Mouse (Mus musculus): ENCODE data around the gene Capn12. TPM values are rescaled to one million over a fixed set of nuclear protein-coding genes. Genes with fewer than 3 reads are reported as not detected.
A peak's percentile ranks its signal among the peaks of the same experiment; 100 is the strongest.
"Not testable (repeated sequence)": the region's sequence is repeated elsewhere in the genome, so short reads cannot be mapped to it uniquely, and the experiment has no call there.

The Capn12 gene
- total RNA-seq, 2 experiments from 2014 or later: 0.15 TPM; not detected in 1

DNA sequence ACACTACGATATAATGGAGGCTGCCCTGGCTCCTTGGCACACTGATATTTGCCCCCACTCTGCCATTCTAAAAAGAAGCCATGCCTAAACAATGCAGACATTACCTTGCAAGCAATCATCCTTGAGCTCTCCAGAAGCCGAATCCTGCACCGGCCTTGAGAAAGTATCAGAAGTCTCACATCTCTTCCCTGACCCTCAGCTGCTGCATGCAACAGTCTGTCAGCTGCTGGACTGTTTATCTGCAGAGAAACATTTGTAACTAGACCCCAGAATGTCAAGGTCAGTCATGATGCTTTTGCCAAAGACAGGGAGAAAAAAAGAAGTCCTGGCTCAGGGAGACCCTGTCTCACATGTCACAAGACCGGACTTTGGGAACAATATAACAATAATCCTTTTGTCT lies 5.1 kb upstream of the Capn12 start:
- intact Hi-C loops (cut with DNase I): no loop called here
- no peak for DNase-seq

DNA sequence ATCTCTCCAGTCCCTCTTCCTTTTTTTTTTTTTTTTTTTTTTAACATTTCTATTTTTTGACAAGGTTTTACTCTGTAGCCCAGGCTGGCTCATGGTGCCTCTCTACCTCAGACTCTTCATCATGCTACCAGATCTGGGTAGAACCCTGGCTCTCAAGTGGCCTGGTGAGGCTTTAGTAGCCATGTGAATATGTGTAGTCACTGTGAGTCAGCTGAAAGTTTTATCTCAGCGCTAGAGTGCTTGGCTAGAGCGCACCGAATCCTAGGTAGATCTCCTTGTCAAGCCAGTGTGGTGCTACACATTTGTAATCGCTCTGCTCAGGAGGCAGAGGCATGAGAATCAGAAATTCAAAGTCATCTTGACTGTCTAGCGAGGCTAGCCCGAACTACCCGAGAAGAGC lies 4.1 kb upstream of the Capn12 start:
- intact Hi-C loops (cut with DNase I): no loop called here
- no peak for DNase-seq

DNA sequence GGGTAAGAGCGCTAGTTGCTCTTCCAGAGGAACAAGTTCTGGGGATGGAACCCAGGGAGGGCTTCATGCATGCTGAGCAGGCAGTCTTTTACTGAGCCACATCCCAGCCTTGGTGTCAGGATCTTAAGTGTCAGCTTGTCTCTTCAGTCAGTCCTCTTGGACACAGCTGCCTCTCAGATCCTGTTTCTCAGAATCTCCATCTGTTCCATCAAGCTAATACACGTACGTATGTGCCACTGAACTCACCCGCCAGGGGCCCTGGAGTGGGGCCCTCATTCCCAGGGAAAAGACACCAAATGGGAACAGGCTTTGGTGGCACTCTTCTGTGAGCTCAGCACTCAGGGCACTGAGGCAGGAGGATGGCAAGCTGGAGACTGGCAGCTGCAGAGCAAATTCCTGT lies 3.4 kb upstream of the Capn12 start:
- DNase-seq: no peak
- intact Hi-C loops (cut with DNase I): no loop called here

DNA sequence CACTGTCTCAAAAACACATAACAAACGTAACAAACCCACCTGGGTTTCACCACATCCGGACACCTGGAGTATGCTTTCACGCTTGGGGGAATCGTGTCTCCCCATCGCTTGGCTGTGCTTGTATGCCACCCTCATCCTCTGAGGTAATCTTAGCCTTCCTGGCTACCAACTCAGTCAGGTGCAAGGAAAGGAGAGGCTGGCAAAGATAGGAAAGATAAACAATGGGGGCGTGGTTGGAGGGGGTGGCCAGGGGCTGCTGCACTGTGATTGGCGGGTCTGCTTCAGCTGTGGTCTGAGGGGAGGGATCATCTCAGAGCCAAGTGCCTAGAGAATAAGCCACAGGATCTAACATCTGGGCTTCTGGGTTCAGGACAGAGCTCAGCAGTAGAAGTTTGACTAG lies 1.6 kb upstream of the Capn12 start:
- intact Hi-C loops (cut with DNase I): no loop called here
- DNase-seq: no peak

DNA sequence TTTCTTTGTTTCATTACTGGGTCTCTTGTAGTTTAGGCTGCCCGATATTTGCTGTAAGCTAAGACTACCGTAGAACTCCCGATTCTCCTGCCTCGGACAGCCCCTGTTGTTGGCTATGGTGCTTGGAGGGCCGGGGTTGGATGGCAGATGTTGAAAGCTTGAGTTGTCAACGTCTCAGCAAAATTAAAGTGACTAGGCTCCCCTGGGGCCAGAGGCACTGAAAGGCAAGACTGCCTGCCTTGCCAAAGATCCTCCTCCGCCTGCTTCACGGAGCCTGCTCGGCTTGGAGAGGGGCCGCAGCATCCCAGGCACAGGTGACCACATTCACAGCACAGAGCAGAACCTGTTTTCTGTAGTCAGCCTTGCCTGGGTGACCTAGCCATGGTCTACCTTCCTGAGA lies 668 bp upstream of the Capn12 start:
- DNase-seq: no peak
- intact Hi-C loops (cut with DNase I): no loop called here

DNA sequence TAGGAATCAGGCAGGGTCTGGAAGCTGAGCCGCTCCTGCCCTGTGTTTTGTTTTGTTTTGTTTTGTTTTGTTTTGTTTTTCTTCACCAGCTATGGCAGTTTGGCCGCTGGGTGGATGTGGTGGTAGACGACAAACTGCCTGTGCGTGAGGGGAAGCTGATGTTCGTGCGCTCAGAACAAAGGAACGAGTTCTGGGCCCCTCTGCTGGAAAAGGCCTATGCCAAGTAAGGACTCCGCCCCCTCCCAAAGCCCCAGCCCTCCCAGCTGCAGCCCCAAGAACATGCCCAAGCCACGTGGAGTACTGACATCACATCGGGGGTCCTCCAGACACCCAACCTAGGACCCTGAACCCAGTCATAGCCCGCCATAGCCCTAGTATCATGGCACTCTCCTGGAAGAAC lies 1.8 kb downstream of the Capn12 start:
- intact Hi-C loops (cut with DNase I): no loop called here
- no peak for DNase-seq

DNA sequence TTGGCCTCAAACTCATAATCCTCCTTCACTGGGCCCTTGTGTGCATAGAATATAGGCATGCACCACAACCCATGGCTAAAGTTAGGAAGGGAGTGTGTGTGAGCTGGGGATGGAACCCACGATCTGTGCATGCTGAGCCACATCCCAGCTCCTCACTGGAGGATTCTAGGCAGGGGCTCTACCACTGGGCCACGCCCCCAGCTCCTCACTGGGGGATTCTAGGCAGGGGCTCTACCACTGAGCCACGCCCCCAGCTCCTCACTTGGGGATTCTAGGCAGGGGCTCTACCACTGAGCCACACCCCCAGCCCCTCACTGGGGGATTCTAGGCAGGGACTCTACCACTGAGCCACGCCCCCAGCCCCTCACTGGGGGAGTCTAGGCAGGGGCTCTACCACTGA lies 2.5 kb downstream of the Capn12 start:
- intact Hi-C loops (cut with DNase I); DNase-seq: not testable (repeated sequence)

DNA sequence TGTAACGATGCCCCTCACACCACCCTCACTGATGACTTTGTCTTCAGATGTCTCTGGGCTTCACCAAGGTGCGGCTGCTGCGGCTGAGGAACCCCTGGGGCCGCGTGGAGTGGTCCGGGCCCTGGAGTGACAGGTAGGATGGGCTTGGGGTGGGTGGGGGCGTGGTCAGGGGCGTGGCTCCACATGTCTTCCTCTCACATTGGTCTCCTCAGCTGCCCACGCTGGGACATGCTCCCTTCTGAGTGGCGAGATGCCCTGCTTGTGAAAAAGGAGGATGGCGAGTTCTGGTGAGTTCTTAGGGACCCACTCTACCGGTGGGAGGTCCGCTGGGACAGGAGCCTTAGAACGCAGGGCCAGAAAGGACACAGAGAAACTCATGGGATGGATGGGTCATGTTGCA lies 5.3 kb downstream of the Capn12 start:
- intact Hi-C loops (cut with DNase I): no loop called here
- DNase-seq: no peak

DNA sequence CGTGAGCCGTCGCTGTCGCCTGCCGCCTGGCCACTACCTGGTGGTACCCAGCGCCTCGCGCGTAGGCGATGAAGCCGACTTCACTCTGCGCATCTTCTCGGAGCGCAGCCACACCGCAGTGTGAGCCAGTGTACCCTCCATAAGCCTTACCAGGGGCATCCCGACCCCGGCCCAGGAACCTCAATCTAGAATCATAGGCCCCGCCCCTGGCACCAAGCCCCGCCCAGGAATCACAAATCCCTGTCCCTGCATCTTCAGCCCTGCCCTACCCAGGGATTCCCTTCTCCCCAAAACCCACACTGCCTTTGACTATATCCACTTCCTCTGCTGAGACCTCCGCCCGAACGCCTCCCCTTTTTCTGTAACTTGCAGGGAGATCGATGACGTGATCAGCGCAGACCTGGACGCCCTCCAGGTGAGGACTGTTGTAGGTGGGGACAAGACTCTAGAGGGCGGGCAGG lies 7.5 kb downstream of the Capn12 start:
- intact Hi-C loops (cut with DNase I): no loop called here
- DNase-seq: no peak

DNA sequence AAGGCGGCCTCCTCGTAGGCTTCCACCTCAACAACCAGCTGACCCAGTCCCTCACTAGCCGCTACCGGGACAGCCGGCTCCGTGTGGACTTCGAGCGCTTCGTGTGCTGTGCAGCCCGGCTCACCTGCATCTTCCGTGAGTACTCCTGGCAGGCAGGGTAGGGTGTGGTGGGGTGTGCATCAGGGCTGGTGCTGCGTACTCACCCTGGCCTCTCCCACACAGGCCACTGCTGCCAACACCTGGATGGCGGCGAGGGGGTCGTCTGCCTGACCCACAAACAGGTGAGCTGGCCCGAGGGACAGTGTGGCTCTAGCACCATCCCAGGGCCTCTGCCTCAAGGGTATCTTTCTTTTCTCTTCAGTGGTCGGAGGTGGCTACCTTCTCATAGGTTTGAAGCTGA lies 11.4 kb downstream of the Capn12 start:
- intact Hi-C loops (cut with DNase I): no loop called here
- no peak for DNase-seq

DNA sequence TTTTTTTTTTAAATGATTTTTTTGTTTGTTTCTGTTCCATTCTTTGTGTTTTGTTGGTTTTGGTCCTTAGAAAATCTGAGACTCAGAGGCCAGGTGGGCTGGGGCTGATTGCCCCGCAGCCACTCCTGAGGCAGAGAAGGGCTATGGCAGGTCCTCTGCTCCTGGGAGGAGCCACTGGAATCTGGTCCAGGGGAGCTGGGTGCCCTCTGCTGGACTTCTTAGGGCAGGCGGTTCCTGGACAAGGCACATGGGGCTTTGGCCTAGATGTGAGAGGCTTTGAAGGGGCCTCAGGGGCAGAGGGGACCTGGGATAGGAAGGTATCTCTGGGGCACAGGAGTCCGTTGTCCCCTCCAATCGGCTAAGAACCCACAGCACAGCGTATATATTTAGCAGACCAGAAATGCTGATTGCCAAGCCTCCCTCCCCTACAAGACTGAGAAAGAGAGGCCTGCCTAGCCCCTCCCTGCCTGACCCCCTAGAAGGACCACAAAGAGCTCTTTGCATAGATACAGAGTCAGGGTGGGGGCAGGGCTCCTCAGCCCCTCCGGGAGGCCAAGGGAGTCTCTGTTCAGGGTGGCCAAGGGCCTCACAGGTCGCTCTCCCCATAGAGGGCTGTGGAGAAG lies 12.5 kb downstream of the Capn12 start:
- intact Hi-C loops (cut with DNase I): no loop called here
- DNase-seq: no peak

DNA sequence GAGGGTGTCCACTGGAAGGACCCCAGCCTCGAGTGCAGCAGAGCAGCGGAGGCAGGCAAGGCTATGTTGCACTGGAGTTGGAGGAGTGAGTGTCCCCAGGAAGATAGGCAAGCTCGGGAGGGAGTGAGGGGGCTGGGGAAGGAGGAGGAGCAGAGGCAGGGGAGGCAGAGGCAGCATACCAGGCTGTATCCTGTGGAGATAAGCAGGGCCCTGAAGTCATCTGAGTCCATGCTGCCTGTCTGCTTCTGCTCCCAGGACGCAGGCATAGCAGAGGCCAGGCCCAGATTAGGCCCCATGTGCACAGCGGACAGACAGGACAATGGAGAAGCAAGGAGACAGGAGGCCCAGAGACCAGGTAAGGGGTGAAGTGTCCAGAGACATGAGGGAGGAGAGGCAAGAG lies 13.7 kb downstream of the Capn12 start:
- intact Hi-C loops (cut with DNase I): no loop called here

DNA sequence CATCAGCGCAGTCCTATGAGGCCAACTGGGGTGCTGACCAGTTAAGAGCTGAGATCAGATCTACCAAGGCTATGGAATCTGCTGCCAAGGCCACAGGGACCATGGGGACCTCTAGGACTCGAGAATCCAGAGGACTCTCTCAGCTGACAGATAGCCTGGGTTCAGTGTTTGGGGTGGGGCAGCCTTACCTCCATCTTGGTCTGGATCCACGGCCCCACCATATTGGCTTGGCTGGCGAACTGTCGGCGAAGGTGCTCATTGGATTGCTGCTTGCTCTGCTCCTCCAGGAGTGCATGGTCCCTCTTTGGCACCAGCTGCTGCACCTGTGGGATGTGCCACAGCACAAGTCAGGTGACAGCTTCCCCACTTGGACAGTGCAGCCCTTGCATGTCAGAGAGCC lies 16.4 kb downstream of the Capn12 start:
- DNase-seq: no peak
- intact Hi-C loops (cut with DNase I): no loop called here

More for the DNA sequence above, 13.7 kb downstream of the Capn12 start:
- DNase-seq: no peak

DNA sequence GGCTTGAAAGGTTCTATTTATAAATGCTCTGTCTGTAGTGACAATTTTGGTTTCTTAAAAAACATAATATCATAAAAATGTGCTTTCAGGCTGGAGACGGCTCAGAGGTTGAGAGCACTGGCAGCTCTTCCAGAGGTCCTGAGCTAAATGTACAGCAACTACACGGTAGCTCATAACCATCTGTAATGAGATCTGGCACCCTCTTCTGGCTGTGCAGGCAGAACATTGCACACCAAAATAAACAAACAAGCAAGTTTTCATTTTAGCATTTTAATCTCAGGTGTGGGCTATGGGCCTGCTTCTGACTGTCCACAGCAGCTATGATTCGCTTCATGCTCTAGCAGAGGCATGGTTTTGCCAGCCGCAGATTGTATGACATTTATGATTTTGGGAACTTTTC lies 18.8 kb downstream of the Capn12 start:
- intact Hi-C loops (cut with DNase I): no loop called here

DNA sequence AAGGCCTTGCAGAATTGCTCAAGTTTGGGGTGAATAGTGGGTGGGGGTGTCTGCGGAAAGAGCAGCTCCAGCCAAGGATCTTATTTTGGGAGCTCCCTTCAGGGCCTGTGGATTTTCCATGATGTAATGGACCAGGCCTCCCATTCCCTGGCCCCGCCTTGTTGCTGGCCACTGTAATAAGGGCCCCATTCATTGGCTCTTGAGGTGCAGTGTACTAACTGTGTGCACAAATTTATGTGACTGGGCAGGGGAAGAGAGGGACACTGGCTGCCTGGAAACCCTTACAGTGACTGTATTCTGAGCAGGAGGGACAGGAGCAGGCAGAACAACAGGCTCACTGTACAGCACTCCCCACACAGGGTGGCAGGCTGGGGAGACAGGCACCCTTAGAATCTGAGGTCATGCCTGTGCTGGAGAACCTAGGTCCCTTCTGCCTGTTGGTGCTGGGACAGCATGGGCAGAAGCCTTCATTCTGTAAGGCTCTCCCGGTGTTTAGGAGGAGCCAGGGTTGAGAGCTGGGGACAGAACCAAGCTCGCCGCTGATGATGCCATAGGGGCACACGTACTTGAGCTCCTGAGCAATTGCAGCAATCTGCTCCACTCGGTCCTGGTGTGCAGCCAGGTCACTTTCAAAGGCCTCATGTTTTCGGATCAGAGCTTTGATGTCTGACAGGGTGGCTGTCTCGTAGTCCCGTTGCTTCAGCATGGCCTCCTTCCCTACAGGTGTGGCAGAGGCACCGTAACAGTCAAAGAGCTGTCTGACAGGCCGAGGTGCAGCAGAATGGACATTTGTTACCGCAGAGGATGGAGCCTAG lies 20.3 kb downstream of the Capn12 start:
- intact Hi-C loops (cut with DNase I): no loop called here
- no peak for DNase-seq

More for the DNA sequence above, 18.8 kb downstream of the Capn12 start:
- DNase-seq: no peak

DNA sequence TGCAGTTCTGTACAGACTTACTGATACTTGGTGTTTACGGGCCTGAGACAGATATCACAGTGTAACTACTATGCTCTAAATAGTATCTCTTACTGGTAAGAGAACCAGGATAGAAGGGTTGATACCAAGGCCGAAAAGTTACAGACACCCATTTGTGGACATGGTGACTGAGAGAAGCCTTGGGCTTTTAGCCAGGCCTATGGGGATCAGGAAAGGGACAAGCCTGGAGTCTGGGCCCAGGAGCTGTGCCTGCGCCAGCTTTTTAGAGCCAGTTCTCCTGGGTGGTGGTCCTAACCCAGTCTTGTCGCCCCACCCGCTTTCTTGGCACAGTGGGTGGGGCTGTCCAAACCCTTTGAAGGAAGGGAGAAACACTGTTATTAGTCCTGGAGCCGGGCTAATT lies 21.0 kb downstream of the Capn12 start:
- no peak for DNase-seq
- intact Hi-C loops (cut with DNase I): no loop called here

DNA sequence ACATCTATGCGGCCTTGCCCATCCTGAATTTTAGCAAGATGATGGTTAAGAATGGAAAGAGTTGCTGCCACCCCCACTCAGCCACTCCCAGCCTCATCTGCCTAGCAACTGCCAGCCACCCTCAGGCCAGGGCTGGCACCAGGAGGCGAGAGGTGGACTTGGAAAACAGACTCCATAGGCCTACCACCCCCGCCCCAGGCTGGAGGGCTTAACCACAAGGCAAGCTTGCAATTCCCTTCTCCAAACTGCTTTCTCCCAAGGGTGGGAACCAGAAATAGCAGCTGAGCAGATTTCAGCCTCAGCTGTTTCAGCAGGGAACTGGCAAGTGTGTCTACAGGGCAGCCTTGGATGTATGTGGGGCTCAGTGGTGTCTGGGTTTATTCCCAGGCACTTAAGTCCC lies 21.6 kb downstream of the Capn12 start:
- intact Hi-C loops (cut with DNase I): no loop called here
- DNase-seq: no peak

DNA sequence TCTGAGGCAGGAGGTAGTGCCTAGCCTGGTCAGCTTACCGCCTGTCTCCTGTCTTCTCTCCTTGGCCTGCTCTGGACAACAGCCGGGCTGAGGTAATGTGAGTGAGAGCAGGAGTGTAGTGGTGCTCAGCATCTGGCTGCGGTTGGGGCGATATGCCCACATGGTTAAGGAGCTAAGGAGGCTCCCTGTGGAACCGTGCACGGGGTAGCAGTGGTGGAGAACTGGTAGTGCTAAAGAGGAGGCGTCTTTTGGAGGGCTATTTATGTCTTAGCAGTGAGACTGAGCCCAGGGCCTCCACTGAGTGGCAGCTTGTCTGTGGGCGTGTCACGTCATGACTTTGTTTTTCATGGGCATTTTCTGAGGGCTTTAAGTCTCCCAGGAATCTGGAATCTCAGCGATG lies 22.6 kb downstream of the Capn12 start:
- DNase-seq: no peak
- intact Hi-C loops (cut with DNase I): no loop called here

DNA sequence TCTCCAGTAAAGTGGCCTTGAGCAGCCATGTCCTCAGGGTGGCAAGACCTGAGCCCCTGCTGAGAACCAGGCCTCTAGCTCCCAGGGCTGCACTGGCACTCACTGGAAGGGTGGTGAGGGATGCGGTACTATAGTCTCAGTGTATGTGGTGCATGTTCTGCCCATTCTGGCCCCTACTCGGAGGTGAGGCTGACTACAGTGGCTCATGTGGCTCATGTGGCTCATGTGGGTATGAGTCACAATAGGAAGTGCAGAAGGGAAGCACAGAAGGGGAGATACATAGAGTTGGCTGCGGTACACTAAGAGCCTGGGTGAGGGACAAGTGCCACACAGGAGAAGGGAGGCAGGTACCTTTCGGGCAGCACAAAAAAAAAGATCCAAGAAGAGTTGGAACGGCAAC lies 26.0 kb downstream of the Capn12 start:
- intact Hi-C loops (cut with DNase I): no loop called here
- DNase-seq: no peak

DNA sequence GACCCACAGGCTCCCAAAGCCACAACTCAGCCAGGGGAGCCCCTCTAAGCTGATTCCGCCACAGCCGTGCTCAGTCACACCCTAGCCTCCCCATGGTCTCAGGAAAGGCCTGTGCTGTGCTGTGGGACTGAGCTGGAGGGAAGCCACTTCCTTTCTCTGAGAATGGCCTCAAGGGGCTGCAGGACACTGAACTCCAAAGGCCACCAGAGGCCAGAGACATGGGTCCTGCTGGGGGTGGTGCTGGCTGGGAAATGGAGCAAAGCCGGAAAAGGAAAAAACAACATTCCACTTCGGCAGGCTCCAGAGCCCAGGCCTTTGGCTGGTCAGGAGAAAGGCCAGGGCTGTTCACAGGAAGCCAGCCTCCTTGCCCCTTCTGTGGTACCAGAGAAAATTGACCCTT lies 30.4 kb downstream of the Capn12 start:
- DNase-seq: peak in 1 of 2 experiments; percentile 36
- intact Hi-C loops (cut with DNase I): no loop called here

DNA sequence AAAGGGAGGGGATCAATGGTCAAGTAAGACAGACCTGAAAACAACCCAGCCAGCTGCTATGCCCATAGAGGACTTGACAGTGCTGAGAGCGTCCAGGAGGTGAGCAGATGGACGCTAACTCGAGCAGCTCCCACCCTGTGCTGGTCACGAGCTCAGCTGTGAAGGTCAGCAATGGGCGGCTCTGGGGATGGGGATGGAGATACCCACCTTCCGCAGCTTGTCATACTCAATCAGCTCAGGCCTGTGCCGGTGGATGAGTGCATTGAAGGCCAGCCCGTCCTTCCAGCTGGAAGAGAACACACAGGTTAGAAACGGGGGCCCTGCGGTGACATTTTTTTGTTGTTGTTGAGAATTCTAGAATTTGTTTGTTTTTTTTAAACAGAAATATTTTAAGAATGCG lies 31.9 kb downstream of the Capn12 start:
- DNase-seq: no peak
- intact Hi-C loops (cut with DNase I): no loop called here

DNA sequence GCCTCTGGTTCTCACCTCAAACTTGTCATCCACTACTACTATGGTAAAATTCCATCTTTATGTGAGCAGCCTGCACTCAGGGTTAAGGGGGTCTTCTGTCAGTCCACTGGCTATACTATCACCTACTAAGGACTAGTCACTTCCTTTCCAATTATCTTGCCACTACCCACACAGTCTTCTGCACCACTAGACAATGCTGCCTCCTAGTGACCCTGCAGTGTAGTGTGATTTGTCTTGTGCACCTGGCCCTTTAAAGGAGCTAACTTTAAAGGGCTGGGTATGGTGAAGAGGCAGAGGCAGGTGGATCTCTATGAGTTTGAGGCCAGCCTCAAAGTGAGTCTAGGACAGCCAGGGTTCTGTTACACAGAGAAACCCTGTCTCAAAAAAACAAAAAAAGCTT lies 35.3 kb downstream of the Capn12 start:
- intact Hi-C loops (cut with DNase I): no loop called here
- no peak for DNase-seq
